Mouse (Mus musculus) midbrain, postnatal 0 days (tissue): ENCODE measurements around the gene Camkv. TPM values are rescaled to one million over a fixed set of nuclear protein-coding genes. Genes with fewer than 3 reads are reported as not detected.
A peak's percentile ranks its signal among the peaks of the same experiment; 100 is the strongest.

Source experiments
- ATAC-seq: fragments of 200-750 bp; cut with Nextera tagmentation; 2 replicates; pipeline ENCODE4 v1.8.0; 2017; ENCODE audit warnings: moderate number of reproducible peaks, mild to moderate bottlenecking, moderate TSS enrichment, moderate library complexity; ENCODE audit not compliant: low FRiP score
- DNase-seq: peaks from one replicate; pipeline ENCODE4 v3.0.0-alpha.2; 2015; ENCODE audit warnings: low spot score
- H3K27ac ChIP-seq: fragments of 300-500 bp; sonication (generic); 2 replicates; pipeline ENCODE4 v1.5.1; 2014; ENCODE audit warnings: low read depth, mild to moderate bottlenecking, low read length, mixed read lengths
- H3K27me3 ChIP-seq: fragments of 300-500 bp; sonication (generic); 2 replicates; pipeline ENCODE4 v1.6.1; 2014; ENCODE audit warnings: low read length, control low read depth, mixed read lengths; ENCODE audit not compliant: insufficient read depth
- H3K36me3 ChIP-seq: fragments of 300-500 bp; sonication (generic); 2 replicates; pipeline ENCODE4 v1.6.1; 2014; ENCODE audit warnings: low read length, control low read depth, mixed read lengths; ENCODE audit not compliant: insufficient read depth
- H3K4me1 ChIP-seq: fragments of 300-500 bp; sonication (generic); 2 replicates; pipeline ENCODE4 v1.6.1; 2014; ENCODE audit warnings: mild to moderate bottlenecking, control low read depth, antibody characterized with exemption, low read length, mixed read lengths; ENCODE audit not compliant: insufficient read depth
- H3K4me2 ChIP-seq: fragments of 300-500 bp; sonication (generic); 2 replicates; pipeline ENCODE4 v1.6.1; 2014; ENCODE audit warnings: low read depth, mild to moderate bottlenecking, low read length, mixed read lengths; ENCODE audit not compliant: poor library complexity, severe bottlenecking
- H3K4me3 ChIP-seq: fragments of 300-500 bp; sonication (generic); 2 replicates; pipeline ENCODE4 v1.5.1; 2014; ENCODE audit warnings: low read depth, mild to moderate bottlenecking, low read length, moderate library complexity
- H3K9ac ChIP-seq: fragments of 300-500 bp; sonication (generic); replicated peaks from 2 replicates; pipeline ENCODE4 v1.6.1; 2014; ENCODE audit warnings: mild to moderate bottlenecking, low read length, moderate library complexity, mixed read lengths; ENCODE audit not compliant: poor library complexity, severe bottlenecking
- H3K9me3 ChIP-seq: fragments of 300-500 bp; sonication (generic); 2 replicates; pipeline ENCODE4 v1.6.1; 2016; ENCODE audit warnings: low read length, control low read depth
- CTCF ChIP-seq: IDR thresholded peaks from 2 replicates; pipeline ENCODE4 v1.5.1; 2016; ENCODE audit warnings: antibody characterized with exemption, mild to moderate bottlenecking
- WGBS: fragments of 180-500 bp; shearing (Covaris S2); extraction: QIAGEN DNeasy Blood & Tissue Kit; methylation state at CpG from one replicate; pipeline ENCODE4 v1.1.7; 2014; 5-methylcytosine and 5-hydroxymethylcytosine counted together
- polyA plus RNA-seq: library from polyadenylated mRNA; unstranded; fragments of >200 nt; fragmentation: Nextera tagmentation; extraction: Ambion mirVana; gene quantifications from 2 replicates; pipeline ENCODE4 v1.2.1, GENCODE M21; 2015
- total RNA-seq: library from RNA; depleted of rRNA; stranded (reverse); fragments of >200 nt; gene quantifications from 2 replicates; pipeline ENCODE4 v1.2.3, GENCODE M21; 2014

Camkv gene
- total and polyA plus RNA-seq, 2 experiments from 2014 or later: 133 to 136 TPM

GRCm38 (mm10) chr9:107899855-107900254, 35.6 kb upstream of the Camkv start:
- Histone ChIP-seq H3K4me1 (no peaks in the 10 kb centered on the region), H3K4me3 (no peak overlapping the region), H3K27me3 (no peaks in the 10 kb centered on the region), H3K4me2 (no peak overlapping the region), H3K9me3 (no peaks in the 10 kb centered on the region), H3K27ac (no peak overlapping the region), H3K36me3 (peaks cover 11% of the 10 kb centered on the region), H3K9ac (no peak overlapping the region)
- ATAC-seq: no peak
- WGBS: 74% methylated on average over 12 of the region's 12 CpGs
- no peak for DNase-seq
- TF ChIP-seq CTCF: no peak

- Histone ChIP-seq H3K27me3 (no peaks in the 10 kb centered on the region), H3K4me2 (peak overlapping the region; percentile 58), H3K4me3 (peak overlapping the region; percentile 30), H3K9ac (peak overlapping the region; percentile 34; the same call in 1 of the 2 replicates), H3K4me1 (no peaks in the 10 kb centered on the region), H3K9me3 (no peaks in the 10 kb centered on the region), H3K36me3 (peaks cover 11% of the 10 kb centered on the region), H3K27ac (no peak overlapping the region)
- ATAC-seq: peak; percentile 66; the same call in 1 of the 2 replicates
- WGBS: 12% methylated on average over 40 of the region's 44 CpGs
- peak; percentile 91 for DNase-seq
- TF ChIP-seq CTCF: peak; percentile 84
Measured at GRCm38 (mm10) chr9:107900840-107901626, 34.4 kb upstream of the Camkv start.

GRCm38 (mm10) chr9:107901627-107901914, 33.9 kb upstream of the Camkv start:
- DNase-seq (no peak), ATAC-seq (no peak)
- Histone ChIP-seq H3K4me1 (peaks cover 1% of the 10 kb centered on the region; the same call in 1 of the 2 replicates), H3K4me3 (peak overlapping the region; percentile 30), H3K9ac (no peak overlapping the region), H3K27ac (no peak overlapping the region), H3K4me2 (peak overlapping the region; percentile 58), H3K27me3 (no peaks in the 10 kb centered on the region), H3K9me3 (no peaks in the 10 kb centered on the region), H3K36me3 (peaks cover 11% of the 10 kb centered on the region)
- WGBS: 13% methylated on average over 17 of the region's 17 CpGs
- no peak for TF ChIP-seq CTCF

GRCm38 (mm10) chr9:107904726-107905125, 30.7 kb upstream of the Camkv start:
- H3K27me3 ChIP-seq: no peaks in the 10 kb centered on the region
- TF ChIP-seq CTCF: peak; percentile 98
- WGBS: 2% methylated on average over 4 of the region's 4 CpGs
- peaks cover 11% of the 10 kb centered on the region for H3K36me3 ChIP-seq
- ATAC-seq: peak; percentile 55
- H3K4me3 ChIP-seq: no peak overlapping the region
- 0 out of 2 replicates have a peak overlapping the region, but pooled peaks have one; percentile 38 for H3K27ac ChIP-seq
- peaks cover 5% of the 10 kb centered on the region; the same call in 1 of the 2 replicates for H3K4me1 ChIP-seq
- no peak overlapping the region for H3K4me2 ChIP-seq
- no peaks in the 10 kb centered on the region for H3K9me3 ChIP-seq
- DNase-seq: peak; percentile 91
- no peak overlapping the region for H3K9ac ChIP-seq

- no peak for TF ChIP-seq CTCF
- Histone ChIP-seq H3K4me1 (peaks cover 5% of the 10 kb centered on the region; the same call in 1 of the 2 replicates), H3K4me2 (peak within 1 kb of the TSS; percentile 39), H3K27me3 (no peaks in the 10 kb centered on the region), H3K9ac (0 out of 2 replicates have a peak within 1 kb of the TSS, but pooled peaks have one; percentile 4), H3K4me3 (peak within 1 kb of the TSS; percentile 13; the same call in 1 of the 2 replicates), H3K9me3 (no peaks in the 10 kb centered on the region), H3K36me3 (0 out of 2 replicates have a peak, but pooled peaks cover 4% of the 10 kb centered on the region), H3K27ac (no peak within 1 kb of the TSS)
- no peak for DNase-seq
- WGBS: 24% methylated on average over 19 of the region's 19 CpGs
- no peak for ATAC-seq
Measured at GRCm38 (mm10) chr9:107906252-107906966, 29.1 kb upstream of the Camkv start, which contains the start of gene Mst1r. Gene Mst1r (plus strand): TSS chr9:107906873.
